Mouse (Mus musculus): ENCODE data around the gene Pitpnm2.

Gene Pitpnm2

DNA sequence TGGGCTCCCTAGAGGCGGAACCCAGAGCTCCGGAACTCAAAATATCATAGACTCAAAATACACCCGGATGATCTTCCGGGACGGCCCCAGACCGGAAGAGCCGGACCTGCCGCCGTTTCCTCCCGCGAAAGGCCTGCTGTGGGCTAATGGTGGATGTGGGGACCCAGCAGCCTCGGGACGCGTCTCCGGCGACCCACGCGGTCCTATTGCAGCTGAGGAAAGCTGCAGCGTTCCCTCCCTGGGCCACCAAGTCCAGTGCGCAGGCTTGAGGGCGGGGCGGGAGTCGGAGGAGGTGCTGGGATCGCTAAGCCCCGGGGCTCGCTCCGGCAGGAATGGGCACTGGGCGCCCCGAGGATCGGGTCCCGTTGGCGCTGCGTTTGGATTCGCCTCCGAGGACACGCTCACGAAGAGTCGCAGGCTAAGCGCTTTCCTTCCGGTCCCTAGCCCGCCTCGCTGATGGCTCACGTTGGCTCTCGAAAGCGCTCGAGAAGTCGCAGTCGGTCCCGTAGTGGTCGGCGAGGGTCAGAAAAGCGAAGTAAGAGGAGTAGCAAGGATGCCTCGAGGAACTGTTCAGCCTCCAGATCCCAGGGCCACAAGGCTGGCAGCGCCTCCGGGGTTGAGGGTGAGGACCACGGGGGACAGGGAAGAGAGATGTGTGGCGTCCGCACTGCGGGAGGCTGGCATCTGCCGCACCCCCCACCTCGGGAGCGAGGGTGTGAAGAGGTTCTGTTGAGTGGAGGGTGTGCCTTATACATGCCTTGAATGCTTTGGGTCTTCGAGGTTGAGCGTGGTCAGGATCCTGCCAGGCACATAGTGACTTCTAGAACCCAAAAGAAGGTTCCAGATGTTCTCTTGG lies 133.3 kb downstream of the Pitpnm2 start, which contains the start of gene Arl6ip4:
TSS of gene Arl6ip4 (plus strand) at position 100 of the 856 bp plus-strand sequence.
- peak; percentile 92 for DNase-seq

- no peak for DNase-seq
Measured at GRCm38 (mm10) chr5:124115531-124115930, 134.0 kb downstream of the Pitpnm2 start.

DNA sequence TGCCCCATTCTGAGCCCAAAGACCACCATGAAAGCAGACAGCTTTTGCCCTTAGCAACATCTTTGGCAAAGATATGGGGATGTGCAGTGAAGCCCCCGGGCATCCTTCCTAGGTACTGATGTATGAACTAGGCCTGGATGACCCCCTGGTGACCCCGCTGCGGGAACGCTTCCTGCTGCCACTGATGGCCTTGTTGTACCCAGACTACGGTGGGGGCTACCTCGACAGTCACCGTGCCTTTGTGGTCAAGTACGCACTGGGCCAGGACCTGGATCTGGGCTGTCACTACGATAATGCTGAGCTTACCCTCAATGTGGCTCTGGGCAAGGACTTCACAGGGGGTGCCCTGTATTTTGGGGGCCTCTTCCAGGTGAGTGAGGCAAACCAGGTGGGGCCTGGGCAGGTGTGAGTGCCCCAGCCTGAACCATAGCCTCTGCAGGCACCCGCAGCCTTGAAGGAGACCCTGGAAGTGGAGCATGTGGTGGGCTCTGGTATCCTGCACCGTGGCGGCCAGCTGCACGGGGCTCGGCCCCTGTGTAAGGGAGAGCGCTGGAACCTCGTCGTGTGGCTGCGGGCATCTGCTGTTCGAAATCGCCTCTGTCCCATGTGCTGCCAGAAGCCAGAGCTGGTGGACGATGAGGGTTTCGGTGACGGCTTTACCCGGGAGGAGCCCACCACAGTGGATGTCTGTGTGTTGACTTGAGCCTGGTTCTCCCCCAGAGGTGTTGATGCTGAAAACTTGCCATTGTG lies 135.1 kb downstream of the Pitpnm2 start:
- DNase-seq, result no peak

DNA sequence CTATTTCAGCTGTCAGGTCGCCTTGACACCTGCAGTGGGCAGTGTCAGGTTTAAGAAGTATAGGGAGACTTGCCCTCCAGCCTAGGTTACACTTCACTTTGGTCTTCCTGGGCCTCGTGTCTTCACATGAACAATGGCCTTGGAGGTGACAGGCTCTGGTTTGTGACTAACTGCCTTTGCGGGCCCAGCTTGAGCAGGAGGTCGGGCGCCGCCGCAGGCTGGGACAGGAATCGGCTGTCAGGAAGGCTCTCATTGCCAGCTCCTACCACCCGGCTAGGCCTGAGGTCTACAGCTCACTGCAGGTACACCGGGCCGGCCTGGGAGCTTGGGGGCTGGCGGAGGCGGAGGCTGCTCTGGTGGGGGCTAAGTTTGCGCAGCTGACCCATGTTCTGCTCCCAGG lies 136.5 kb downstream of the Pitpnm2 start:
- peak; percentile 54 for DNase-seq

GRCm38 (mm10) chr5:124112531-124112930 lies 137.0 kb downstream of the Pitpnm2 start:
- DNase-seq, result no peak

GRCm38 (mm10) chr5:124111742-124112497 lies 137.6 kb downstream of the Pitpnm2 start, which contains the start of gene Ogfod2:
Ogfod2 (plus strand) TSS chr5:124112297.
- DNase-seq, result peak; percentile 99

- DNase-seq, result peak; percentile 69
Measured at GRCm38 (mm10) chr5:124111077-124111741, 138.4 kb downstream of the Pitpnm2 start.

- no peak for DNase-seq
Measured at GRCm38 (mm10) chr5:124103552-124103951, 146.0 kb downstream of the Pitpnm2 start.

GRCm38 (mm10) chr5:124103020-124103419 lies 146.5 kb downstream of the Pitpnm2 start:
- DNase-seq, result no peak

DNA sequence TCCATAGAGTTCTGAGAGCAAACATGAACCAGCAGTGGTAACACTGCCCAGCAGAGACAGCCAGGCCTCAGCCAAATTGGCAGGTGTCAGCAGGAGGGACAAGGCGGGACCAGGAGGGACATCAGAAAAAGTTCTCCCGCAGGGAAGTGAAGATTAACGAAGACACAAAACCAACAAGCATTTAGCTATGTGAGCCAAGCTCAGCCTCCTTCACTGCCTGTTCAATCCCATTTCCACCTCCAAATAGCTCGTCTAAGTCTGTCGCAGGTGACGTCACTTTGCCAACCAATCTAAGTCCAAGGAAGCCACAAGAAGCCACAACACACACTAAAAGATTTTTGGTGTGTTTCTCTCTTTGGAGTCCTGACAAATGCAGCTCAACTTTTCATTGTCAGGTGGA lies 147.2 kb downstream of the Pitpnm2 start:
- DNase-seq, result no peak

DNA sequence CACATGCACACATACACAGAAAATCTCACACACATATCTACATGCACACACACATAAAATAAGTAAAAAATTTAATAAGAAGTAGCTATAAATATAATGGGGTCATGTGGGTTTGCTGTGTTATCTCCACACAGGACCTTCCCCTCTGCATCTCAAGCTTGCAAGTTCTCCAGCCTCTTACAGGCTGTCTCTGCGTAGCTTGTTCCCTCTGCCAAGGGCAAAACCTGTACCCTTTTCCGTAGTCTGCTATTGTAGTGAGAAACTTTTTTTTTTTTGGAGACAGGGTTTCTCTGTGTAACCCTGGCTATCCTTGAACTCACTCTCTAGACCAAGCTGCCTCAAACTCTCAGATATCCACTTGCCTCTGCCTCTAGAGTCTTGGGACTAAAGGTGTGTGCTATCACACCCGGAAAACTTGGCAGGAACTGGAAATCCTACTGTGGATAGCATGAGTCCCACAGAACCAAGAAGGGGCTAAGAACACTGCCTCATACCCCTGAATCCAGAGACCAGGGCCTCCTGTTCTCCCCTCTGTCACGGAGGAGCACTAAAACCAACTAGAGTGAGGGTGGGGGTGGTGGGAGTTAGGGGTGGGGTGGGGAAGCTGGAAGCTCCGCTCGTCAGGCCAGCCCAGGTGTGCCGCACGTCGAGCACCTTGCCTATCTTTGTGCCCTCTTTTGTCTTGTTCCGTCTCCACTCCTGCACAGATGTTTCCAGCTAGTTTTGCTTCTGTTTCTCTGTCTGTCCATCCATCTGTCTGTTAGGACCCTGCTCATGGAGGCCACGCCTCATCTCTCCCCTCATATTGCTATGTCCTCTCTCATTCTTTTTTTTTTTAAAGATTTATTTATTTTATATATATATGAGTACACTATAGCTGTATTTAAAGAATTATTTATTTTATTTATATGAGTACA lies 149.2 kb downstream of the Pitpnm2 start:
- DNase-seq, result no peak

- no peak for DNase-seq
Measured at GRCm38 (mm10) chr5:124098923-124099322, 150.6 kb downstream of the Pitpnm2 start.

DNA sequence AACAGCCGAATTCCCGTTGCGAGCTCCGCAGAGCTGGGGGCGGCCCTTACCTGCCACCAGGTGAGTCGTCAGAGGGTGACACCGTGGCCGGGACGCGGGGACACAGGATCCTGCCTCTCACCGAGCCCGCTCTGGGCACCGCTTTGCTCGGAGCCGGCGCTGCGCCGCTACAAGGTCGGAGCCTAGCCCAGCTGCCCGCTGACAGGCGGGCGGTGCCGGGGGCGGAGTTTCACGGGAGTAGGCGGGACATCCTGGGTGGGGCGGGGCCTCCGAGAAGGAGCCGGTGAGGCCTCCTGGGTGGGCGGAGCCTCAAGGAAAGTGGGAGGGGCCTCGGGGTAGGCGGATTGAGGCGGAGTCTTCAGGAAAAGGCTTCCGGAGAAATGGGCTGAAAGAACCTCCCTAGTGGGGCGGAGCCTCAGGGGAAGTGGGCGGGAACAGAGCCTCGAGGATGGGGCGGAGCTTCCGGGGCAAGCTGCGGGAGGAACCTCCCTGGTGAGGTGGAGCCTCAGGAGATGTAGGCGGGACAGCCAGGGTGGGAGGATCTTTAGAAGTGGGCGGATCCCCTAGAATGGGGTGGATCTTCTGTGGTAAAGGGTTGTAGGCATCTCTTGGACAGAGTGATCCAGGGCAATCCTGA lies 153.8 kb downstream of the Pitpnm2 start, which contains the start of gene Abcb9:
TSS of gene Abcb9 (minus strand) at position 203 of the 637 bp plus-strand sequence.
- peak; percentile 92 for DNase-seq

DNA sequence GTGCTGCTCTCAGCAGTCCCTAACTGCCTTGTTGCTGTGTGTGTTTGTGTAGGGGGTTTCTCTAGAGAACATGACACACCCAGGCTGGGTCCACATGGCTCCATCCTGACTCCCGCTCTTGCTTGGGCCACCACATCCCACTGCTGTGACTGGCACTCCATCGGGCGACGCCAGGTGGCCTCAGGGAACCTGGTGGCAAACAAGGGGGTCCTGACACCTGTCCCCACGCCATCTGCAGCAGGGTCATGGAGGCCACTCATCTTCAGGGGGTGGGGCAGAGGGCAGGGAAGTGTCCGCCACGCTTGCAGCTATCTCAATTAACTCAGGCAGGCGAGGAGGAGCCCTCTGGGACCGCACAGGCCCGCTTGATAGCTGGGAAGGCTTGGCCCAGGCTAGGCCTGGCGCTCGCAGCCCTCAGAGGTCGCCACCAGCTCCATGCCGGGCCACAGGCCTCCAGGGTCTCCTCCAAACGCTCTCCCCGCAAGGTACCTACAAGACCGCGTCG lies 154.4 kb downstream of the Pitpnm2 start:
- DNase-seq, result peak; percentile 36

DNA sequence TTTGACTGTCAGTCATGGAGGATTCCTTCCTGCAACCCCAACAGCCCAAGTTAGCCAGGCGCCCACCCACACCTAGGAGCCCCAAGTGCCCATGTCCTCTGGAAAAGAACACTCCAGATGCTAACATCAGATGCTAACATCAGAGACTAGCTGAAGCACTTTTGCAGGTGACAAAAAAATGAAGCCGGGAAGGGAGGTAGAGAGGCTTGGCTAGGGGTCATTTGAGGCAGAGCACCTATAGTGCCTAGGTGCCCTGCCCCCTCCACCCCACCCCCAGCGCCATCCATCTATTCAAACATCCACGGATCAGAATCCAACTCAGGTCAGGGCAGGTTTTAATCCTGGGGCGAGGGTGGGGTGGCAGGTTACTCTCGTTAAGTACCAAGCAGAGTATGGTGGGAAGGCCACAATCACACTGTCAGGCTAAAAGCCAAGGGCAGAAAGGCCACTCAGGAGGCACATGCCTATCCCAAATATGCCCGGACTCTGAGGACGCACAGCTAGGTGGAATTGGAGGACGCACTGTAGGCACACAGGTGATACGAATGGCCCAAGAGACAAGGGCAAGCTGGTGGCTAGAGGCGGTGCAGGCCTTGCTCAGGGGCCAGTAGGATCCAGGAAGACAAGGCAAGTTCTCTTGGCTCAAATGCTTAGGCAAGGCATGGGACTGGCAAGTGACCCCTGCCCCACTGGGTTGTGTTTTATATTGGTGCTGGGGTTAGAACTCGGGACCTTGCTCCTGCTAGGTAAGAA lies 155.5 kb downstream of the Pitpnm2 start:
- no peak for DNase-seq

GRCm38 (mm10) chr5:124093120-124093794 lies 156.3 kb downstream of the Pitpnm2 start:
- DNase-seq, result no peak

DNA sequence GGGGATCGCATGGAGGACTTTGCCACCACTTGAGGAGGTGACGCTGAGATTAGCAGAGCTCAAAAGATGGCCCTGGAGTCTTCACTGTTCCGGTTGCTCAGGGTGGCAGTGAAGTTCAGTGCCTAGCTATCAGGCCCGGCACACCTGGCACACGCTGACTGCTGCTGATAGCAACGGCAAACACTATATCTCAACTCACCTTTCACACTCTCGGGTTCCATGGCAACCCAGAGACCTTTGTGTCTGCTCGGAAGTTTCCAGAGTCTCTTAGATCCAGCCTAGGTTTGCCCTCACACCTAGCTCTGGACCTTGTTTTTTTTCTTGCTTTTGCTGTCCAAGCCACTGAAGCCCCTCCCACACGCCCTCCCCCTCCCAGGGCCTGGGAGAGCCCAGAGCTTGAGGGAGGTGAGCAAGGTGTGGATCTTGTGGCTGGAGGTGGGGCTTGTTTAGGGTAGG lies 157.6 kb downstream of the Pitpnm2 start:
- no peak for DNase-seq

DNA sequence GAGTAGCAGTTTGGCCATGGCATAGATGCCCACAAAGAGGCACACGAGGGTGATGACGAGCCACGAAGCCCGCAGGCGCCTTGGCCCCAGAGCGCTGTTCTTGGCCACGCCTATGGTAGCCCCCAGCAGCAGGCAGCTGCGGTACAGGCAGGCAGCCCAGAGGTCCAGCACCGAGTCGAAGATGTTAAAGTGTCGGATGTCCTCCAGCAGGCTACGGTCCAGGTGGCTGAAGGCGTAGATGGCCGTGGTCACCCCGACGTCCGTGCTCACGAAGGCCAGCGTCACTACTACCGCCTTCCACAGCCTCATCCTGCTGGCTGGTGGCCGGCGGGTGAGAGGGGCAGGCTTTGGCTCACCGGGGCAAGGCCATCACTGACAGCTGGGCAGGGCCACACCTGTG lies 159.7 kb downstream of the Pitpnm2 start:
- no peak for DNase-seq

GRCm38 (mm10) chr5:124086876-124087275 lies 162.7 kb downstream of the Pitpnm2 start:
- no peak for DNase-seq
